Mouse (Mus musculus) mesoderm, embryonic 11.5 days (tissue): Measurements from ENCODE around the gene Card10.

Experiments
- DNase-seq: peaks from one replicate; pipeline ENCODE4 v3.0.0-alpha.2; 2012; ENCODE audit warnings: low read depth, low spot score

Card10 gene

DNA sequence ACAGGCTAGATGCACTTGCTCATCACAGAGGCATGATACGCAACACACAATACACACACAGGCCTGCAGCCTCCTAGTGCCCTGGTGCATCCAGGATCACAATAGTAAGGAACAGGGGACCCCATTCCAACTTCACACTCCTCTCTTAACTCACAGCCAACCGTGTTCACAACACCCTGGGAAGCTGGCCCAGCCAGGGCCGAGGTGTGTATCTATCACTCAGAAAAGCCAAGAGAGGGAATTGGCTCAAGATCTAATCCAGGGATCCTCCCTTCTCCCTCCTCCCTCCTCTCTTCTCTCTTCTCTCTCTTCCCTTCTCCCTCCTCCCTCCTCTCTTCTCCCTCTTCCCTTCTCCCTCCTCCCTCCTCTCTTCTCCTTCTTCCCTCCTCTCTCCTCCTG is 66.7 kb downstream of the Card10 start:
- DNase-seq = no peak

GRCm38 (mm10) chr15:78735431-78736180 is 67.2 kb downstream of the Card10 start:
- DNase-seq = no peak

DNA sequence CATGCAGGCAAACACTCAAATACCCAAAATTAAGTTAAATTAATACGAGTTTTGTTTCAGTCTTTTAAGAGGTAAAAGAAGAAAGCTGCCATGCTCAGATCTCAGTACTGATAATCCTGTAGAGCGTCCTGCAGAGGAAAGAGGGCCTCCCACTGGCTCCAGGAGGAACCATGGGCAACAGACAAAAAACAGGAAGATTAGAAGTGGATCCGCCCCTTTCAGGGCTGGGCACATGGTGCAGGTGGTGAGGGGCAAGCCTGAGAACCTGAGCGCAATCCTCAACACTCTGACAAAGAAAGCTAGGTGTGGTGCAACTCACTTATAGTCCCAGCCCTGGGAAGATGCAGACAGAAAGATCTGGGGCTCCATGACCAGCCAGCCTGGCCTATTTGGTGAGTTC is 71.0 kb downstream of the Card10 start:
- DNase-seq = no peak

- DNase-seq = no peak
Observed at GRCm38 (mm10) chr15:78730315-78731049, 72.4 kb downstream of the Card10 start.

DNA sequence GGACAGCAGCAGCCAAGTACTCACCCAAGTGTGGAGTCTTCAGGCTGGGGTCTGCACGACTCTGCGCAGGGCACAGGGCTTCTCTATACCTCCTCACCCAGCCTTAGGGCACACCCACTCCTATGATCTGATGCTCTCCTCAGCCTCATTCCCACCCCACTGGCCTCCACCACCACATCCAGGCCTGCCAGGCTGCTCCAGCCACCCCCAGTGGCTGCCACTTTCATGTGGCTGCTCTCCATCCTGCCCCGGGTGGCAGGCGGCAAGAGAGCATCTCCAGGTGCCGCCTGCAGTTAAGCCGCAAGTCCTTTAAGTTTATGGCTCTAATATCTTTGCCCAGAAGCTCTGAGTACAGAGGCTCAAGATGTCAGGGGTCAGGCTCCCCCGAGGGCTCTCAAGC is 76.1 kb downstream of the Card10 start:
- no peak for DNase-seq
